17 mouse cellular contexts compared by ENCODE assay signal in genomic region chr17:24890151-24891092, GRCm38 (mm10). TPM values are rescaled to one million over a fixed set of nuclear protein-coding genes. Genes with fewer than 3 reads are reported as not detected.
DNase-seq lines count a peak whose midpoint lies in the region; ATAC-seq and TF ChIP-seq lines count a peak whose summit lies in the region.
"Had no signal": no experiment of that assay in that cellular context is flagged by ENCODE, and none has a peak within 500 bp of the region (broad histone marks: within the 10 kb centered on the region; RNA-seq: fewer than 3 reads in every experiment).

No protein-coding gene starts in this region.

- DNase-seq in adrenal gland, postnatal 14 days = peak; percentile 27
- DNase-seq in adrenal gland, postnatal 36 days = no peak
- DNase-seq in hindbrain, embryonic 10.5 days (ENCODE audit: low spot score) = no peak
- DNase-seq in hindbrain, embryonic 14.5 days (ENCODE audit: low spot score) = no peak
- no peak for DNase-seq in liver, postnatal 0 days
- no peak for DNase-seq in right cerebral cortex, adult 18-20 months
- DNase-seq: gastrocnemius, postnatal 14 days; heart, postnatal 10 days; kidney, adult 11 months; layer of hippocampus, postnatal 36 days; lung, embryonic 14.5 days; lung, postnatal 4 days; midbrain, embryonic 14.5 days; thymus, adult 18-20 months had no signal

- TF ChIP-seq EP300 in liver, postnatal 0 days (IDR thresholded peaks at IDR 0.05; ENCODE audit: low read depth) = no peak

- WGBS in hindbrain, embryonic 10.5 days = 91% methylated on average over 19 of the region's 19 CpGs
- 90% methylated on average over 19 of the region's 19 CpGs for WGBS in hindbrain, embryonic 14.5 days
- WGBS in liver, embryonic 16.5 days (ENCODE audit: insufficient replicate concordance) = 86% methylated on average over 19 of the region's 19 CpGs
- 85% methylated on average over 19 of the region's 19 CpGs for WGBS in liver, postnatal 0 days (ENCODE audit: insufficient replicate concordance)
- WGBS in bone marrow, adult 2 months = 90% methylated on average over 19 of the region's 19 CpGs

- peaks cover 51% of the 10 kb centered on the region for H3K36me3 ChIP-seq in hindbrain, embryonic 10.5 days
- H3K36me3 ChIP-seq in hindbrain, embryonic 14.5 days (replicated peaks; ENCODE audit: control insufficient read depth, insufficient read depth) = peaks cover 57% of the 10 kb centered on the region
- peaks cover 47% of the 10 kb centered on the region for H3K36me3 ChIP-seq in liver, embryonic 16.5 days (ENCODE audit: control insufficient read depth, insufficient read depth)
- H3K36me3 ChIP-seq in liver, postnatal 0 days (replicated peaks; ENCODE audit: insufficient read depth, low read length) = peaks cover 58% of the 10 kb centered on the region

- no peak for ATAC-seq in hindbrain, embryonic 14.5 days (ENCODE audit: low FRiP score)
- ATAC-seq in liver, embryonic 16.5 days (ENCODE audit: low read depth) = no peak
- ATAC-seq in liver, postnatal 0 days = no peak

- H3K4me3 ChIP-seq in hindbrain, embryonic 10.5 days = 0 out of 2 replicates have a peak overlapping the region, but pooled peaks have one; percentile 3
- no peak overlapping the region for H3K4me3 ChIP-seq in hindbrain, embryonic 14.5 days (replicated peaks; ENCODE audit: low read length)
- no peak overlapping the region for H3K4me3 ChIP-seq in liver, embryonic 16.5 days (ENCODE audit: low read depth, low read length)
- no peak overlapping the region for H3K4me3 ChIP-seq in liver, postnatal 0 days (ENCODE audit: low read depth, low read length)
- H3K4me3 ChIP-seq in bone marrow, adult 2 months (replicated peaks; ENCODE audit: control insufficient read depth, low read depth, low read length) = no peak overlapping the region
- H3K4me3 ChIP-seq: hindbrain, embryonic 15.5 days had no signal

- no peak overlapping the region for H3K4me2 ChIP-seq in hindbrain, embryonic 14.5 days (replicated peaks)
- no peak overlapping the region for H3K4me2 ChIP-seq in liver, embryonic 16.5 days (ENCODE audit: low read depth, low read length)
- no peak overlapping the region for H3K4me2 ChIP-seq in liver, postnatal 0 days (ENCODE audit: low read depth, low read length)
- H3K4me2 ChIP-seq: hindbrain, embryonic 15.5 days; lung, embryonic 14.5 days had no signal

- no peak for TF ChIP-seq CTCF in liver, postnatal 0 days (IDR thresholded peaks at IDR 0.05; ENCODE audit: low read depth)
- TF ChIP-seq CTCF in bone marrow, adult 2 months (IDR thresholded peaks at IDR 0.05; ENCODE audit: control insufficient read depth, insufficient read depth, low read length) = no peak

- H3K27ac ChIP-seq in hindbrain, embryonic 10.5 days = no peak overlapping the region
- no peak overlapping the region for H3K27ac ChIP-seq in hindbrain, embryonic 14.5 days
- H3K27ac ChIP-seq in liver, embryonic 16.5 days (ENCODE audit: low read length) = peak overlapping the region; percentile 8; the same call in 1 of the 2 replicates
- no peak overlapping the region for H3K27ac ChIP-seq in liver, postnatal 0 days (ENCODE audit: low read depth)
- H3K27ac ChIP-seq in bone marrow, adult 2 months (ENCODE audit: control insufficient read depth, insufficient read depth, low read depth, low read length, poor library complexity) = no peak overlapping the region
- H3K27ac ChIP-seq: hindbrain, embryonic 15.5 days had no signal

- no peak overlapping the region for H3K9ac ChIP-seq in hindbrain, embryonic 14.5 days
- no peak overlapping the region for H3K9ac ChIP-seq in liver, embryonic 16.5 days (ENCODE audit: low read depth, low read length)
- H3K9ac ChIP-seq in liver, postnatal 0 days (replicated peaks) = no peak overlapping the region
- H3K9ac ChIP-seq: hindbrain, embryonic 15.5 days; lung, embryonic 14.5 days had no signal

- no peaks in the 10 kb centered on the region for H3K27me3 ChIP-seq in hindbrain, embryonic 10.5 days (ENCODE audit: insufficient read depth, poor library complexity, severe bottlenecking)
- H3K27me3 ChIP-seq in hindbrain, embryonic 14.5 days (ENCODE audit: control insufficient read depth, insufficient read depth, low read length) = no peaks in the 10 kb centered on the region
- H3K27me3 ChIP-seq in liver, embryonic 16.5 days (ENCODE audit: control insufficient read depth, insufficient read depth, low read depth, low read length) = no peaks in the 10 kb centered on the region
- no peaks in the 10 kb centered on the region for H3K27me3 ChIP-seq in liver, postnatal 0 days (ENCODE audit: insufficient read depth, low read length)
- H3K27me3 ChIP-seq: hindbrain, embryonic 15.5 days had no signal

- 0 out of 2 replicates have a peak, but pooled peaks have one; percentile 14 for TF ChIP-seq POLR2A in bone marrow, adult 2 months (IDR thresholded peaks at IDR 0.05; ENCODE audit: borderline replicate concordance, control insufficient read depth, low read depth, low read length)

- H3K4me1 ChIP-seq in hindbrain, embryonic 10.5 days (replicated peaks) = peaks cover 39% of the 10 kb centered on the region
- peaks cover 28% of the 10 kb centered on the region for H3K4me1 ChIP-seq in hindbrain, embryonic 14.5 days (replicated peaks; ENCODE audit: control insufficient read depth, insufficient read depth, low read length)
- H3K4me1 ChIP-seq in liver, embryonic 16.5 days (ENCODE audit: control insufficient read depth, low read depth, low read length) = peaks cover 35% of the 10 kb centered on the region
- H3K4me1 ChIP-seq in liver, postnatal 0 days (ENCODE audit: insufficient read depth) = peaks cover 28% of the 10 kb centered on the region
- H3K4me1 ChIP-seq in bone marrow, adult 2 months (ENCODE audit: control insufficient read depth, insufficient read depth, low read length) = peaks cover 5% of the 10 kb centered on the region

- no peaks in the 10 kb centered on the region for H3K9me3 ChIP-seq in hindbrain, embryonic 10.5 days
- H3K9me3 ChIP-seq in hindbrain, embryonic 14.5 days (ENCODE audit: control insufficient read depth, low read length) = no peaks in the 10 kb centered on the region
- H3K9me3 ChIP-seq in liver, embryonic 16.5 days (replicated peaks; ENCODE audit: control insufficient read depth, low read length) = no peaks in the 10 kb centered on the region
- no peaks in the 10 kb centered on the region for H3K9me3 ChIP-seq in liver, postnatal 0 days (ENCODE audit: low read length)
- H3K9me3 ChIP-seq: hindbrain, embryonic 15.5 days had no signal

RNA-seq across cellular contexts. Expression of gene Spsb3, which starts 4.0 kb away (rescaled TPM):
- total RNA-seq in adrenal gland, postnatal 14 days (2021) = 30.2 and 34.6 TPM in 2 replicates
- 10 to 100 TPM; 31.2 to 34.7 TPM for total RNA-seq in adrenal gland, postnatal 36 days (2021)
- 48.9 and 53.4 TPM in 2 replicates for polyA plus RNA-seq in hindbrain, embryonic 10.5 days (2016; fragmentation: Nextera tagmentation; extraction: Ambion mirVana)
- polyA plus RNA-seq in hindbrain, embryonic 14.5 days (2014; fragmentation: Nextera tagmentation; extraction: Ambion mirVana) = 75.0 and 82.0 TPM in 2 replicates
- 38.9 and 40.3 TPM in 2 replicates for polyA plus RNA-seq in liver, embryonic 16.5 days (2015; fragmentation: Nextera tagmentation; extraction: Ambion mirVana)
- polyA plus RNA-seq in liver, postnatal 0 days (2015; fragmentation: Nextera tagmentation; extraction: Ambion mirVana) = 43.5 and 45.5 TPM in 2 replicates
- 37.8 and 47.2 TPM in 2 replicates for polyA plus RNA-seq in bone marrow, adult 2 months (2011; ENCODE audit: insufficient read depth, insufficient read length, low replicate concordance, missing spikeins)

RNA-seq across cellular contexts. Expression of gene Nubp2, which starts 4.3 kb away (rescaled TPM):
- 39.5 and 48.8 TPM in 2 replicates for total RNA-seq in adrenal gland, postnatal 14 days (2021)
- 10 to 100 TPM; 47.7 to 57.9 TPM for total RNA-seq in adrenal gland, postnatal 36 days (2021)
- 90.0 and 95.5 TPM in 2 replicates for polyA plus RNA-seq in hindbrain, embryonic 10.5 days (2016; fragmentation: Nextera tagmentation; extraction: Ambion mirVana)
- 67.4 and 72.8 TPM in 2 replicates for polyA plus RNA-seq in hindbrain, embryonic 14.5 days (2014; fragmentation: Nextera tagmentation; extraction: Ambion mirVana)
- 53.2 and 55.5 TPM in 2 replicates for polyA plus RNA-seq in liver, embryonic 16.5 days (2015; fragmentation: Nextera tagmentation; extraction: Ambion mirVana)
- polyA plus RNA-seq in liver, postnatal 0 days (2015; fragmentation: Nextera tagmentation; extraction: Ambion mirVana) = 41.5 and 46.4 TPM in 2 replicates
- 34.2 and 45.6 TPM in 2 replicates for polyA plus RNA-seq in bone marrow, adult 2 months (2011; ENCODE audit: insufficient read depth, insufficient read length, low replicate concordance, missing spikeins)

RNA-seq across cellular contexts. Expression of gene Eme2, which starts 4.5 kb away (rescaled TPM):
- total RNA-seq in adrenal gland, postnatal 14 days (2021) = 36.7 and 43.1 TPM in 2 replicates
- 10 to 100 TPM; 41.0 to 42.3 TPM for total RNA-seq in adrenal gland, postnatal 36 days (2021)
- polyA plus RNA-seq in hindbrain, embryonic 10.5 days (2016; fragmentation: Nextera tagmentation; extraction: Ambion mirVana) = 30.8 and 36.3 TPM in 2 replicates
- polyA plus RNA-seq in hindbrain, embryonic 14.5 days (2014; fragmentation: Nextera tagmentation; extraction: Ambion mirVana) = 22.7 and 23.7 TPM in 2 replicates
- polyA plus RNA-seq in liver, embryonic 16.5 days (2015; fragmentation: Nextera tagmentation; extraction: Ambion mirVana) = 12.1 and 12.2 TPM in 2 replicates
- 11.3 and 11.9 TPM in 2 replicates for polyA plus RNA-seq in liver, postnatal 0 days (2015; fragmentation: Nextera tagmentation; extraction: Ambion mirVana)
- polyA plus RNA-seq in bone marrow, adult 2 months (2011; ENCODE audit: insufficient read depth, insufficient read length, low replicate concordance, missing spikeins) = 8.2 and 35.6 TPM in 2 replicates

RNA-seq across cellular contexts. Expression of gene Mrps34, which starts 4.5 kb away (rescaled TPM):
- total RNA-seq in adrenal gland, postnatal 14 days (2021) = 133 and 145 TPM in 2 replicates
- total RNA-seq in adrenal gland, postnatal 36 days (2021) = 100 to 1,000 TPM; 109 to 177 TPM
- 96.7 and 102 TPM in 2 replicates for polyA plus RNA-seq in hindbrain, embryonic 10.5 days (2016; fragmentation: Nextera tagmentation; extraction: Ambion mirVana)
- polyA plus RNA-seq in hindbrain, embryonic 14.5 days (2014; fragmentation: Nextera tagmentation; extraction: Ambion mirVana) = 72.9 and 82.6 TPM in 2 replicates
- 48.9 and 50.7 TPM in 2 replicates for polyA plus RNA-seq in liver, embryonic 16.5 days (2015; fragmentation: Nextera tagmentation; extraction: Ambion mirVana)
- polyA plus RNA-seq in liver, postnatal 0 days (2015; fragmentation: Nextera tagmentation; extraction: Ambion mirVana) = 99.6 and 101 TPM in 2 replicates
- polyA plus RNA-seq in bone marrow, adult 2 months (2011; ENCODE audit: insufficient read depth, insufficient read length, low replicate concordance, missing spikeins) = 23.4 and 43.9 TPM in 2 replicates

RNA-seq across cellular contexts. Expression of gene Nme3, which starts 5.9 kb away (rescaled TPM):
- total RNA-seq in adrenal gland, postnatal 14 days (2021) = 46.1 and 47.4 TPM in 2 replicates
- total RNA-seq in adrenal gland, postnatal 36 days (2021) = 100 to 1,000 TPM in 1 of 2 experiments, 10 to 100 TPM in 1; 51.3 to 113 TPM
- 44.7 and 46.5 TPM in 2 replicates for polyA plus RNA-seq in hindbrain, embryonic 10.5 days (2016; fragmentation: Nextera tagmentation; extraction: Ambion mirVana)
- polyA plus RNA-seq in hindbrain, embryonic 14.5 days (2014; fragmentation: Nextera tagmentation; extraction: Ambion mirVana) = 85.6 and 95.8 TPM in 2 replicates
- 46.7 and 54.0 TPM in 2 replicates for polyA plus RNA-seq in liver, embryonic 16.5 days (2015; fragmentation: Nextera tagmentation; extraction: Ambion mirVana)
- polyA plus RNA-seq in liver, postnatal 0 days (2015; fragmentation: Nextera tagmentation; extraction: Ambion mirVana) = 37.1 and 37.8 TPM in 2 replicates
- polyA plus RNA-seq in bone marrow, adult 2 months (2011; ENCODE audit: insufficient read depth, insufficient read length, low replicate concordance, missing spikeins) = 51.7 and 64.3 TPM in 2 replicates
